Mouse (Mus musculus): ENCODE measurements around the gene Itpkb.
A peak's percentile ranks its signal among the peaks of the same experiment; 100 is the strongest.
"Not testable (repeated sequence)": the region's sequence is repeated elsewhere in the genome, so short reads cannot be mapped to it uniquely, and the experiment has no call there.

DNA sequence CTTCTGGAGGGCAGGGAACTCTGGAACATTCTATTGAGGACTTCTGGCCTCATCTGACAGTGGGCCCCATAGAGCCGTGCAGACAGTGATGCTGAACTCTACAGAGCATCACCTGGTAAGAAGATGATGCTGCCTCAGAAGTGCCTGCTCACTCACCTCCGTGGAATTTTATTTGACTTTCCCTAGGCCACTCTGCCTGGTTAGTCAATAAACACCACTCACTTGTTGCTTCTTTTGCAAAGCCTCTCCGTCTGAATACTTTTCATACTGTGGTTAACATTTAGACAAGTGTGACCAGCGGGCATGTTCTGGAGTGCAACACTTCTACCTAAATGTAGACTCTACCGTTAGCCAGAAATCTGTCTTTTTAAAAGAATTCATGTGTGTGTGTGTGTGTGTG is 42.0 kb downstream of the Itpkb start:
- not testable (repeated sequence) for TF ChIP-seq CTCF (IDR thresholded peaks at IDR 0.05)
- TF ChIP-seq EP300 (IDR thresholded peaks at IDR 0.05) = peak; percentile 53

All from lung, postnatal 0 days (tissue).